Mouse (Mus musculus) heart, embryonic 13.5 days (tissue): Measurements from ENCODE around the gene Artn. TPM values are rescaled to one million over a fixed set of nuclear protein-coding genes. Genes with fewer than 3 reads are reported as not detected.

Source experiments
- ATAC-seq: fragments of 200-750 bp; cut with Nextera tagmentation; 2 replicates; pipeline ENCODE4 v1.8.0; 2017; ENCODE audit warnings: moderate TSS enrichment; ENCODE audit not compliant: insufficient number of reproducible peaks, low FRiP score, low TSS enrichment; ENCODE audit errors: extremely low read depth
- H3K27ac ChIP-seq: fragments of 300-500 bp; sonication (generic); replicated peaks from 2 replicates; pipeline ENCODE4 v1.5.1; 2015; ENCODE audit warnings: moderate library complexity, mild to moderate bottlenecking, inconsistent platforms
- H3K27me3 ChIP-seq: fragments of 300-500 bp; sonication (generic); replicated peaks from 2 replicates; pipeline ENCODE4 v1.6.1; 2015; ENCODE audit warnings: mild to moderate bottlenecking, inconsistent platforms
- H3K36me3 ChIP-seq: fragments of 300-500 bp; sonication (generic); 2 replicates; pipeline ENCODE4 v1.6.1; 2015; ENCODE audit warnings: mild to moderate bottlenecking, inconsistent platforms
- H3K4me1 ChIP-seq: fragments of 300-500 bp; sonication (generic); 2 replicates; pipeline ENCODE4 v1.6.1; 2015; ENCODE audit warnings: inconsistent platforms
- H3K4me2 ChIP-seq: fragments of 300-500 bp; sonication (generic); 2 replicates; pipeline ENCODE4 v1.6.1; 2015; ENCODE audit warnings: inconsistent platforms, mild to moderate bottlenecking, moderate library complexity
- H3K4me3 ChIP-seq: fragments of 300-500 bp; sonication (generic); 2 replicates; pipeline ENCODE4 v1.5.1; 2015; ENCODE audit warnings: moderate library complexity, mild to moderate bottlenecking, inconsistent platforms
- H3K9ac ChIP-seq: fragments of 300-500 bp; sonication (generic); 2 replicates; pipeline ENCODE4 v1.6.1; 2015; ENCODE audit warnings: inconsistent platforms, mild to moderate bottlenecking, moderate library complexity
- H3K9me3 ChIP-seq: fragments of 300-500 bp; sonication (generic); 2 replicates; pipeline ENCODE4 v1.6.1; 2016; ENCODE audit warnings: inconsistent platforms
- WGBS: fragments of 180-500 bp; shearing (Covaris S2); methylation state at CpG from one replicate; pipeline ENCODE4 v1.1.7; 2015; ENCODE audit warnings: mixed read lengths; 5-methylcytosine and 5-hydroxymethylcytosine counted together
- polyA plus RNA-seq: library from polyadenylated mRNA; unstranded; fragments of >200 nt; fragmentation: Nextera tagmentation; extraction: Ambion mirVana; gene quantifications from 2 replicates; pipeline ENCODE4 v1.2.1, GENCODE M21; 2015

Artn gene
- polyA plus RNA-seq, 1 experiment from 2014 or later: 0.98 TPM

- H3K9ac ChIP-seq: no peak overlapping the region
- 72% methylated on average over 11 of the region's 11 CpGs for WGBS
- no peaks in the 10 kb centered on the region for H3K9me3 ChIP-seq
- H3K27ac ChIP-seq: no peak overlapping the region
- H3K36me3 ChIP-seq: peaks cover 16% of the 10 kb centered on the region
- no peaks in the 10 kb centered on the region for H3K27me3 ChIP-seq
- H3K4me2 ChIP-seq: no peak overlapping the region
- no peak for ATAC-seq
- 0 out of 2 replicates have a peak, but pooled peaks cover 2% of the 10 kb centered on the region for H3K4me1 ChIP-seq
- H3K4me3 ChIP-seq: no peak overlapping the region
Measured at GRCm38 (mm10) chr4:117946639-117947305, 17.2 kb upstream of the Artn start.

DNA sequence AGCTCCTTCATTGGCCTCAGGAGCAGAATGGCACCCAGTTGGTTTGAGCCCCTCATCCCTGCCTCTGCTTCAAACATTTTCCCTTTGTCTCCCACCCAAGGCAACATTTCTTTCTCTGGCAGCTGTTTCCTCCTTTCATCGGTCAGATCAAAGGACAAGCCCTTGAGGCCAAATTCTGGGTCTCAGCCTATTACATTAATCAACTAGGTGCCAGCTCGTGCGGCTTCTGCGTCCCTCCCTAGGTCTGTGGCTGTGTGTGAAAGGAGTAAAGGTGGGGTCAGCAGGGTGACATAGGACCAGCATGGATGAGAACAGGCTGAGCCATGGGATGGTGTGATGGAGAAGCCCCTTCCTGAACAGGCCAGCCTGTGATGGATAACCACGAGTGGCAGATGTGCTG is 13.8 kb upstream of the Artn start:
- H3K27me3 ChIP-seq: no peaks in the 10 kb centered on the region
- H3K9ac ChIP-seq: no peak overlapping the region
- no peak overlapping the region for H3K4me3 ChIP-seq
- H3K27ac ChIP-seq: no peak overlapping the region
- WGBS: 67% methylated on average over 5 of the region's 5 CpGs
- H3K36me3 ChIP-seq: peaks cover 23% of the 10 kb centered on the region
- 0 out of 2 replicates have a peak, but pooled peaks cover 2% of the 10 kb centered on the region for H3K4me1 ChIP-seq
- H3K4me2 ChIP-seq: no peak overlapping the region
- no peaks in the 10 kb centered on the region for H3K9me3 ChIP-seq
- ATAC-seq: no peak

DNA sequence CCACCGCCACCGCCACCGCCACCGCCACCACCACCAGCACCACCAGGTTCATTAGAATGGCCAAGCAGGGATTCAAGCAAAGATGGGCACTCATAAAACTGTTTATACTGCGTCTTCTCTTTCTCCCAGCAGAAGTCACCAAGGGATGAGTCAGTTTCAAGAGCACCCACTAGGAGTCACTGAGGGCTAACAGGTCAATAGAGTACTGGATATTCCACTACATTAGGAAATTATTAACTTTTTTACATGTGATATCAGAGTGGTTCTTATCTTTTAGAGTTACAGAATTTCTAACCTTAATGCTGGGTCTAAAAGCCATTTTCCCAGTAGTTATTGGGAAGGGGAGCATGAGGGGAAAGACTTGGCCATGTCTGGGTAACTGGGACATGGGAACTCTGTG is 7.4 kb upstream of the Artn start:
- no peak for ATAC-seq
- H3K9ac ChIP-seq: no peak overlapping the region
- H3K27ac ChIP-seq: no peak overlapping the region
- 95% methylated on average over 5 of the region's 5 CpGs for WGBS
- no peaks in the 10 kb centered on the region; the same call in 1 of the 2 replicates for H3K27me3 ChIP-seq
- no peak overlapping the region for H3K4me2 ChIP-seq
- no peaks in the 10 kb centered on the region for H3K4me1 ChIP-seq
- H3K4me3 ChIP-seq: no peak overlapping the region
- H3K36me3 ChIP-seq: peaks cover 32% of the 10 kb centered on the region
- no peaks in the 10 kb centered on the region for H3K9me3 ChIP-seq

DNA sequence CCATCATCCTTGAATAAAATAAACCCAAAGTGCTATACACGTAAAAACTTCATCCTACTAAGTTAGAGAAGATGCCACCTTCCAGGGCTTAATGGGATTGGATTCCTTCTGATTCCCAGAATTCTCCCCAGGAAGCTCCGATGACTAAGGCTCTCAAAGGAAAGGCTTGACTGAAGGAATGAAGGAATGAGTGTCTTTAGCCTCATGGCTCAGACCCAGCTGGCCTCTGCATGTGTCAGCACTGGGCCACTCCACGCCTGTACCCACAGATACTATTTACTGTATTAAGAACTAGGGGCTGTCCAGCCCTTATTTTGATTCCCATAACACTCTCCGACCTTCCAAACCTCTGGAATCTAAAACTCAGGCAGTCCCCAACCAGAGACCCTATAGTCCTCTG is 4.5 kb upstream of the Artn start:
- H3K4me1 ChIP-seq: peaks cover 9% of the 10 kb centered on the region
- H3K27me3 ChIP-seq: peaks cover 19% of the 10 kb centered on the region
- 82% methylated on average over 4 of the region's 4 CpGs for WGBS
- H3K9ac ChIP-seq: no peak overlapping the region
- no peak overlapping the region for H3K27ac ChIP-seq
- H3K36me3 ChIP-seq: peaks cover 18% of the 10 kb centered on the region
- H3K4me3 ChIP-seq: no peak overlapping the region
- H3K9me3 ChIP-seq: peaks cover 3% of the 10 kb centered on the region; the same call in 1 of the 2 replicates
- no peak overlapping the region for H3K4me2 ChIP-seq
- ATAC-seq: no peak

- Histone ChIP-seq H3K9me3 (peaks cover 3% of the 10 kb centered on the region; the same call in 1 of the 2 replicates), H3K27ac (no peak overlapping the region), H3K36me3 (peaks cover 16% of the 10 kb centered on the region), H3K27me3 (peaks cover 26% of the 10 kb centered on the region), H3K4me1 (peaks cover 17% of the 10 kb centered on the region), H3K4me3 (no peak overlapping the region), H3K9ac (no peak overlapping the region), H3K4me2 (no peak overlapping the region)
- no peak for ATAC-seq
- 84% methylated on average over 5 of the region's 5 CpGs for WGBS
Measured at GRCm38 (mm10) chr4:117933248-117933647, 3.7 kb upstream of the Artn start.

DNA sequence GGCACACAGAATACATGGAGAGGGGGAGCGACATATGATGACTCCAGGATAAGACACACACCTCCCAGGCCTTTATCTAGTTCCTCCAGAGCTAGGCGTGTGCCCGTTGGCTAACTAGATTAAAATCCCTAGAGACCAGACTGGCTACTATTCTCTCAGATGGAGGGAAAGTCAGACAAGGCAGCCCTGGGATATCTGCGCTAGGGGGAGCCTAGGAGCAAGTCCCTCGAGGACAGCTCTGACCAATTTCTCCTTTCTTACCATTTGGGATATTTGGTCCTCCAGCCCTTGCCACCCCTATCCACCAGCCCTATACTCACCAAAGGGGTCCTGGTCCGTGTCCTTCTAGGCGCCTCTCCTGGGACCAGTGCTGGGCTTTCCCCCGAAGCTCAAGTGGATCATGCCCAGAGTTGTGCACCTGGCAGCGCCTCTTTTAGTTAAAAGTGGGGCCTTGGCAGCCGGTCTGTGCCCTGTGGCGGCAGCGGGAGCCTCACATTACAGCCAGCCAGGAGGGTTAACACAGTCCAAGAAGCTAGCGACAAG is 793 bp downstream of the Artn start:
- H3K9me3 ChIP-seq: peaks cover 3% of the 10 kb centered on the region; the same call in 1 of the 2 replicates
- peak overlapping the region; percentile 55 for H3K4me3 ChIP-seq
- no peak for ATAC-seq
- H3K27ac ChIP-seq: no peak overlapping the region
- peaks cover 46% of the 10 kb centered on the region for H3K4me1 ChIP-seq
- H3K4me2 ChIP-seq: peak overlapping the region; percentile 89
- H3K36me3 ChIP-seq: peaks cover 12% of the 10 kb centered on the region
- peak overlapping the region; percentile 74 for H3K9ac ChIP-seq
- under 1% methylated on average over 13 of the region's 13 CpGs for WGBS
- peaks cover 65% of the 10 kb centered on the region for H3K27me3 ChIP-seq

GRCm38 (mm10) chr4:117928234-117928633 is 1.3 kb downstream of the Artn start:
- Histone ChIP-seq H3K4me2 (peak overlapping the region; percentile 98; the same call in 1 of the 2 replicates), H3K9ac (no peak overlapping the region), H3K9me3 (peaks cover 3% of the 10 kb centered on the region; the same call in 1 of the 2 replicates), H3K27me3 (peaks cover 65% of the 10 kb centered on the region), H3K27ac (no peak overlapping the region), H3K4me3 (no peak overlapping the region), H3K36me3 (peaks cover 12% of the 10 kb centered on the region), H3K4me1 (peaks cover 52% of the 10 kb centered on the region)
- WGBS: 15% methylated on average over 6 of the region's 6 CpGs
- ATAC-seq: no peak

DNA sequence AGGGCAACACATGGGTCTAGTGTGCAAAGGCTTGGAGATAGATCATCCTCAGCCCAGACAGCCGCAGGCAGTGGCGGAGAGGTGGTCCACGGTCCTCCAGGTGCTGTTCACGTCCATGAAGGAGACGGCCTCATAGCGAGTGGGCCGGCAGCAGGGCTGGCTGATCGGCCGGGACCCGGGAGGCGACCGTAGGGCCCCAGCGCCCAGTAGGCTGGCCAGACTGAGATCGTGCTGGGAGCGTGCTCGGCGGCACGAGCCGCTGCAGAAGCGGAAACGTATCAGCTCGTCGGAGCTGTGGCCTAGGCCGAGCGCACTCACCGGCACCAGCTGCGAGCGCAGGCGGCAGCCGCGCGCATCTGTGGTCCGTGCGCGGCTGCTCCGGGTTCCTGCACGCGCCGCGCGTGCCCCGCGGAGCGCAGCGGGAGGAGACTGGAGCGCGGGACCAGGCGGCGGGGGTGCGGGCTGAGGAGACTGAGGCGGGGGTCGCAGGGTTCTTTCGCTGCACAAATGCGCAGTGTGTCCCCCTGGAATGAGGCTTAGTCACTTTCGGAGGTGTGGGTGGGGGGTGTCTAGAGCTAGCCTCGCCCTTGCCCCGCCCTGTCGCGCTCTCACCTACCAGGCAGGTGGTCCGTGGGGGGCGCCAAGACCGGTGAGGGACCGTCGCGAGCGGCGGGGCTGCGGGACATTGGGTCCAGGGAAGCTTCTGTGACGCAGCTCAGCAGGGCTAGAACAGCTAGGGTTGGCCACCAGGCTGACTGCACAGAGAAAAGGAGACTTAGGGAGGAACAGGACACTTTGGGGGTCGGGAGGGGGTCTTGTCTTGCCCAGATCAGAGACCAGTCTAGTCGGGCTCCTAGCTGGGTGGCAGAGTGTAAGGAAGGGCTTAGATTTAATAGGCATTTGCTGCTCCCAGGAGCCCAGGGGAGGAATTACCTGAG is 2.7 kb downstream of the Artn start:
- H3K27me3 ChIP-seq: peaks cover 72% of the 10 kb centered on the region
- H3K36me3 ChIP-seq: peaks cover 1% of the 10 kb centered on the region; the same call in 1 of the 2 replicates
- peak overlapping the region; percentile 81 for H3K9ac ChIP-seq
- H3K4me1 ChIP-seq: peaks cover 64% of the 10 kb centered on the region
- H3K9me3 ChIP-seq: peaks cover 3% of the 10 kb centered on the region; the same call in 1 of the 2 replicates
- no peak overlapping the region for H3K27ac ChIP-seq
- H3K4me3 ChIP-seq: peak overlapping the region; percentile 60
- H3K4me2 ChIP-seq: peak overlapping the region; percentile 98
- 2% methylated on average over 71 of the region's 71 CpGs for WGBS
- no peak for ATAC-seq

DNA sequence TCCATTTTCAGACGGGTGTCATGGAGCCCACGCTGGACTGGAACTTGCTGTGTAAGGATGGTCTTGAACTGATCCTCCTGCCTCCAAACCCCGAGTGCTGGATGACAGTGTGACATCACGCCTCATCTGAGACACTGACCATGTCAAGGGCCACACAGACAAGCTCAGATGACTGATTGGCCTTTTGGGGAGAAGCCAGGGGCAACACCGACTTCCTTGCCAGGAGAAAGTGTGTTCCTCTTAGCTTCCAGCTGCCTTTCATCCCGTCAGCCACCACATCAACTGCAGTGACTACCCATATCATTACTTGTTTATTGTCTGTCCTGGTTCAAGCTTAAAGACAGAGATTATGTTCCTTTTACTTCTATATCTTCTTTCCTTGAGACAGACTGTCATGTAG is 4.6 kb downstream of the Artn start:
- H3K27me3 ChIP-seq: peaks cover 67% of the 10 kb centered on the region
- H3K36me3 ChIP-seq: no peaks in the 10 kb centered on the region
- H3K4me1 ChIP-seq: peaks cover 65% of the 10 kb centered on the region
- no peaks in the 10 kb centered on the region for H3K9me3 ChIP-seq
- no peak overlapping the region for H3K27ac ChIP-seq
- H3K9ac ChIP-seq: no peak overlapping the region
- no peak overlapping the region for H3K4me3 ChIP-seq
- no peak overlapping the region for H3K4me2 ChIP-seq
- 44% methylated on average over 4 of the region's 6 CpGs for WGBS
- no peak for ATAC-seq

- no peak for ATAC-seq
Measured at GRCm38 (mm10) chr4:117923450-117923849, 6.1 kb downstream of the Artn start.

GRCm38 (mm10) chr4:117921358-117921757 is 8.2 kb downstream of the Artn start:
- no peak for ATAC-seq
- Histone ChIP-seq H3K4me2 (no peak overlapping the region), H3K4me3 (no peak overlapping the region), H3K9ac (no peak overlapping the region), H3K4me1 (peaks cover 60% of the 10 kb centered on the region), H3K9me3 (no peaks in the 10 kb centered on the region), H3K27ac (no peak overlapping the region), H3K27me3 (peaks cover 35% of the 10 kb centered on the region), H3K36me3 (no peaks in the 10 kb centered on the region)
- WGBS: 81% methylated on average over 2 of the region's 2 CpGs

More at GRCm38 (mm10) chr4:117923450-117923849, 6.1 kb downstream of the Artn start:
- Histone ChIP-seq H3K9me3 (no peaks in the 10 kb centered on the region), H3K9ac (no peak overlapping the region), H3K4me2 (no peak overlapping the region), H3K27me3 (peaks cover 56% of the 10 kb centered on the region), H3K36me3 (no peaks in the 10 kb centered on the region), H3K4me1 (peaks cover 60% of the 10 kb centered on the region), H3K27ac (peak overlapping the region; percentile 39; the same call in 1 of the 2 replicates), H3K4me3 (no peak overlapping the region)
- 23% methylated on average over 2 of the region's 2 CpGs for WGBS
